Mouse (Mus musculus) testis, adult 10 weeks (tissue): ENCODE results near the gene 2700097O09Rik. TPM values are rescaled to one million over a fixed set of nuclear protein-coding genes. Genes with fewer than 3 reads are reported as not detected.

ENCODE experiments used
- polyA plus RNA-seq: library from polyadenylated mRNA; stranded (reverse); fragments of 350-450 nt; fragmentation: Illumina TruSeq; extraction: RNeasy Lipid Tissue Mini Kit (QIAGEN cat#74804); gene quantifications from one replicate; pipeline ENCODE4 v1.2.3, GENCODE M21; 2014; ENCODE audit warnings: low read depth, low replicate concordance

The 2700097O09Rik gene
- 16.5 TPM for polyA plus RNA-seq

DNA sequence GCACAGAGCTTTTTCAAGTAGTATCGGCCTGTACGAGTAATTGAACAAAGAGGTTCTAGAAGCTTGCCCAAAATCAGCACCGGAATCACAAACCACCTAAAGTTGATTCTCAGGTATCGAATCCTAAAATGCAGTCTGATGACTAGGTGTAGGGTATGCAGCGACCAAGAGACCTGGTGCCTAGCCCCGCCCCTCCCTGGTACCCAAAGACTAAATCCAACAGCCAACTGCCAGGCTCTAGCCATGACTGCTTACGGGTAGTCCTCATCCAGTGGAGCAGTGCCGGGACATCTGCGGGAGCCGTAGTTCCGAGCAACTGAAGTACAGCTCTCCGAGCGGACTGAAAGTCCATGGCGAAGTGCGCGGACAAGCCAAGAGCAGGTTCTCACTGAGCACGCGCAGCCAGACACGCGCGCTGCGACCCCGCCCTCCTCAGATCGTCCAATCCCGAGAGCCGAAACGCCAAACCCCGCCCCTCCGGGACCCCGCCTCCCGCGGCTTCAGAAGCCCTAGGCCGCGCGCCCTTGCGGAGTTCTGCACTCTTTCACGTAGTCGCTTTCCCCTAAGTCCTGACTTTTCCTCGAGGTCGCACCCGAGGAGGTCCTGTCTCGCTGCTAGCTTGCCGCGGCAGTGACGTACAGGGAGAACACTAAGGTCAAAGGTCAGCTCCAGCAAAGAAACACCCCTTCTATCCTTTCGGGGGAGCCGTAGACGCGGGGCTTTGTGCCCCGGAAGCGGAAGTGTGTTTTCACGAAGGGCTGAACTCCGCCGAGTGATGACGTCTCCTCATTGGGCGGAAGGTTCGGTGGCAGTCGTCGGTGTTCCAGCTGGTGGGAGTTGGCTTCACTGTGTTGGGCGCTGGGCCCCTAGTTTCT lies at the start of gene 2700097O09Rik, which contains the start of gene Srp54a:
2700097O09Rik (minus strand) TSS at position 385 of the 875 bp plus-strand sequence.
Srp54a (plus strand) TSS at position 537 of the 875 bp plus-strand sequence.

DNA sequence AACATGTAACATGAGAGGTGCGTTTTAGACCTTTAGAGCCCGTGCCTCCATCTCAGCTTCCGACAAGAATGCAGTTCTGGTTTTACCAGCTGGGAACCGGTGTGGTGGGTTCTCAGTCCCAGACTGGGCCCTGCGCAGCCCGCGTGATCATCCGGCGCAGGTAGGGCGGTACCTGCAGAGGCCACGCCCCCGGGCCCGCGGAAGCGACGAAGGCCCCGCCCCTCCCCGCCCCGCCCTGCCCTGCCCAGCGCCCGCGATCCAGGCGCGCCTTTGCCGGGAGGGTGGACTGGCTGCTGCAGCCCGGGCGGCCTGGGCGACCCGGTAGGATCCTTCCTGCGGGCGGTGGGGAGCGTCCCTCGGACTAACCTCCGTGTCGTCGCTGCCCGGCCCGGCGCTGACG lies 44.3 kb upstream of the 2700097O09Rik start, which contains the start of gene Fam177a:
Fam177a (plus strand) TSS at position 228 of the 400 bp plus-strand sequence.

DNA sequence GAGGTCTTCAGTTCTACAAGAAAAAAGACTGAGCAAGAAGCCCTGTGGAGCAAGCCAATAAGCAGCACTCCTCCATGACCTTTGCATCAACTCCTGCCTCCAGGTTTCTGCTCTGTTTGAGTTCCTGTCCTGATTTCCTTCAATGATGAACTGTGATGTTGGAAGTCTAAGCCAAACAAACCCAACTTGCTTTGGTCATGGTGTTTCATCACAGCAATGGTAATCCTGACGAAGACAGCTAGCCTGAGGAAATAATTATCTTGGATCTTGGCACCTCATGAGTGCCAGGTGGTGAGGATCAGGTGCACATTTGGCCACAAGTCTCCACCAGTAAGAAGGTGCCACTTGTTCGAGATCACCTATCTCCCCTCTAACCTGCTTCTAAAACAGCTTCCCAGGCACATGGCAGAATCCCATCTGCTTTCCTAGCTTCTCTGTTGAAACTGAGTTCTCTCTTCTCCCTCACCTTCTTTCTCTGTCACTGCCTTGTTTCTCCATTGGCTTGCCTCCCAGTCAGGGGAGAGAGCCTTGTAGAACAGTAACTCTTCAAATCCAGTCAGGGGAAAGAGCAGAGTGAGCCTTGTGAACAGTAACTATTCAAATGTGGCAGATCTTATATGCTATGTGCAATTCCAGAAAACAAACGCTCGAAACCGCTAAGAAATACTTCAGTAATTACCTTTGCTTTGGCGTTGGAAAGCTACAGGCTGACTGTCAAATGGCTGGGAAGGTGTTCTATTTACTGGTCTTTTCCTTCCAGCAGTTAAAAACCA lies 66.1 kb downstream of the 2700097O09Rik start, which contains the start of gene Baz1a:
Baz1a (minus strand) TSS at position 723 of the 773 bp plus-strand sequence.

Other genes starting within 250 kb of the 2700097O09Rik start
- gene Cfl2, start 217.2 kb downstream of the 2700097O09Rik start, polyA plus RNA-seq: 408 TPM
- gene Gm20403, start 93.6 kb downstream of the 2700097O09Rik start, polyA plus RNA-seq: not detected
- gene Baz1a, start 65.8 kb downstream of the 2700097O09Rik start, polyA plus RNA-seq: 154 TPM
- gene Srp54a, start 152 bp upstream of the 2700097O09Rik start, polyA plus RNA-seq: 945 TPM
- gene Fam177a, start 44.4 kb upstream of the 2700097O09Rik start, polyA plus RNA-seq: 102 TPM
- 2.3 TPM for gene Srp54b, start 75.0 kb upstream of the 2700097O09Rik start, polyA plus RNA-seq
- not detected for gene 1700047I17Rik2, start 119.5 kb upstream of the 2700097O09Rik start, polyA plus RNA-seq
- 229 TPM for gene Srp54c, start 150.1 kb upstream of the 2700097O09Rik start, polyA plus RNA-seq
- gene 1110008L16Rik, start 219.5 kb upstream of the 2700097O09Rik start, polyA plus RNA-seq: 14.2 TPM
- gene Ppp2r3c, start 222.9 kb upstream of the 2700097O09Rik start, polyA plus RNA-seq: 82.7 TPM